Mouse (Mus musculus): Measurements from ENCODE around the gene Cpm. TPM values are rescaled to one million over a fixed set of nuclear protein-coding genes. Genes with fewer than 3 reads are reported as not detected.
A peak's percentile ranks its signal among the peaks of the same experiment; 100 is the strongest.

Cpm gene
- polyA plus RNA-seq, 2 experiments = 3.9 to 9.1 TPM

- DNase-seq (ENCODE audit: low read depth in 3 of 3, low spot score in 3 of 3) (no peak), ATAC-seq (ENCODE audit: insufficient read depth) (no peak)
- H3K27me3 ChIP-seq (ENCODE audit: control insufficient read depth, insufficient read depth, low read length) = no peaks in the 10 kb centered on the region; the same call in 1 of the 2 replicates
- peaks cover 6 to 18% of the 10 kb centered on the region in 2 experiments for H3K4me1 ChIP-seq (replicated peaks; ENCODE audit: control insufficient read depth in 2 of 2, insufficient read depth in 2 of 2, low read length in 1 of 2)
- no peak for TF ChIP-seq EP300 (IDR thresholded peaks at IDR 0.05; ENCODE audit: low read depth)
- TF ChIP-seq CTCF (IDR thresholded peaks at IDR 0.05; ENCODE audit: low read depth) = no peak
- 55% methylated on average over 3 of the region's 3 CpGs for WGBS (ENCODE audit: insufficient replicate concordance)
- no peak overlapping the region for H3K4me3 ChIP-seq (ENCODE audit: insufficient read depth in 1 of 2, low read depth in 2 of 2, low read length in 2 of 2)
- H3K36me3 ChIP-seq (replicated peaks; ENCODE audit: control insufficient read depth, insufficient read depth, low read depth) = no peaks in the 10 kb centered on the region
- no peak overlapping the region for H3K9ac ChIP-seq (replicated peaks)
- H3K27ac ChIP-seq = no peak overlapping the region
- H3K9me3 ChIP-seq (ENCODE audit: control insufficient read depth, low read length) = no peaks in the 10 kb centered on the region
- H3K4me2 ChIP-seq (ENCODE audit: low read depth) = no peak overlapping the region
Observed at GRCm38 (mm10) chr10:117674359-117675019, 45.2 kb downstream of the Cpm start.

GRCm38 (mm10) chr10:117675096-117676035 is 46.1 kb downstream of the Cpm start:
- peaks cover 6 to 18% of the 10 kb centered on the region in 2 experiments for H3K4me1 ChIP-seq (replicated peaks; ENCODE audit: control insufficient read depth in 2 of 2, insufficient read depth in 2 of 2, low read length in 1 of 2)
- no peak overlapping the region for H3K4me3 ChIP-seq (ENCODE audit: insufficient read depth in 1 of 2, low read depth in 2 of 2, low read length in 2 of 2)
- no peaks in the 10 kb centered on the region for H3K36me3 ChIP-seq (replicated peaks; ENCODE audit: control insufficient read depth, insufficient read depth, low read depth)
- ATAC-seq (ENCODE audit: insufficient read depth) (no peak), DNase-seq (ENCODE audit: low read depth in 3 of 3, low spot score in 3 of 3) (no peak)
- H3K9ac ChIP-seq (replicated peaks) = no peak overlapping the region
- no peaks in the 10 kb centered on the region; the same call in 1 of the 2 replicates for H3K27me3 ChIP-seq (ENCODE audit: control insufficient read depth, insufficient read depth, low read length)
- 38% methylated on average over 20 of the region's 20 CpGs for WGBS (ENCODE audit: insufficient replicate concordance)
- TF ChIP-seq EP300 (IDR thresholded peaks at IDR 0.05; ENCODE audit: low read depth) = no peak
- no peak for TF ChIP-seq CTCF (IDR thresholded peaks at IDR 0.05; ENCODE audit: low read depth)
- H3K27ac ChIP-seq = no peak overlapping the region
- H3K9me3 ChIP-seq (ENCODE audit: control insufficient read depth, low read length) = no peaks in the 10 kb centered on the region
- H3K4me2 ChIP-seq (ENCODE audit: low read depth) = peak overlapping the region; percentile 48

GRCm38 (mm10) chr10:117676036-117676643 is 46.8 kb downstream of the Cpm start:
- peak overlapping the region; percentile 48 for H3K4me2 ChIP-seq (ENCODE audit: low read depth)
- no peaks in the 10 kb centered on the region; the same call in 1 of the 2 replicates for H3K27me3 ChIP-seq (ENCODE audit: control insufficient read depth, insufficient read depth, low read length)
- no peak overlapping the region for H3K4me3 ChIP-seq (ENCODE audit: insufficient read depth in 1 of 2, low read depth in 2 of 2, low read length in 2 of 2)
- WGBS (ENCODE audit: insufficient replicate concordance) = 30% methylated on average over 19 of the region's 19 CpGs
- no peaks in the 10 kb centered on the region for H3K36me3 ChIP-seq (replicated peaks; ENCODE audit: control insufficient read depth, insufficient read depth, low read depth)
- H3K9ac ChIP-seq (replicated peaks) = no peak overlapping the region
- peaks cover 6 to 18% of the 10 kb centered on the region in 2 experiments for H3K4me1 ChIP-seq (replicated peaks; ENCODE audit: control insufficient read depth in 2 of 2, insufficient read depth in 2 of 2, low read length in 1 of 2)
- no peaks in the 10 kb centered on the region for H3K9me3 ChIP-seq (ENCODE audit: control insufficient read depth, low read length)
- no peak for DNase-seq (ENCODE audit: low read depth in 3 of 3, low spot score in 3 of 3)
- no peak for ATAC-seq (ENCODE audit: insufficient read depth)
- no peak for TF ChIP-seq EP300 (IDR thresholded peaks at IDR 0.05; ENCODE audit: low read depth)
- TF ChIP-seq CTCF (IDR thresholded peaks at IDR 0.05; ENCODE audit: low read depth) = no peak
- H3K27ac ChIP-seq = no peak overlapping the region

- no peak overlapping the region for H3K27ac ChIP-seq
- no peak for ATAC-seq (ENCODE audit: insufficient read depth)
- 31% methylated on average over 17 of the region's 17 CpGs for WGBS (ENCODE audit: insufficient replicate concordance)
Observed at GRCm38 (mm10) chr10:117676644-117677313, 47.5 kb downstream of the Cpm start.

More at GRCm38 (mm10) chr10:117676644-117677313, 47.5 kb downstream of the Cpm start:
- Histone ChIP-seq H3K9ac (replicated peaks) (no peak overlapping the region), H3K4me1 (replicated peaks; ENCODE audit: control insufficient read depth in 2 of 2, insufficient read depth in 2 of 2, low read length in 1 of 2) (peaks cover 6 to 18% of the 10 kb centered on the region in 2 experiments), H3K36me3 (replicated peaks; ENCODE audit: control insufficient read depth, insufficient read depth, low read depth) (no peaks in the 10 kb centered on the region), H3K4me3 (ENCODE audit: insufficient read depth in 1 of 2, low read depth in 2 of 2, low read length in 2 of 2) (no peak overlapping the region), H3K9me3 (ENCODE audit: control insufficient read depth, low read length) (no peaks in the 10 kb centered on the region), H3K27me3 (ENCODE audit: control insufficient read depth, insufficient read depth, low read length) (no peaks in the 10 kb centered on the region; the same call in 1 of the 2 replicates), H3K4me2 (ENCODE audit: low read depth) (peak overlapping the region; percentile 48)
- no peak for DNase-seq (ENCODE audit: low read depth in 3 of 3, low spot score in 3 of 3)
- TF ChIP-seq EP300 (IDR thresholded peaks at IDR 0.05; ENCODE audit: low read depth) = no peak
- TF ChIP-seq CTCF (IDR thresholded peaks at IDR 0.05; ENCODE audit: low read depth) = peak; percentile 51

All from liver, embryonic 14.5 days (tissue).